Mouse (Mus musculus) heart, postnatal 10 days (tissue): ENCODE data around the gene Upf2. TPM values are rescaled to one million over a fixed set of nuclear protein-coding genes. Genes with fewer than 3 reads are reported as not detected.
A peak's percentile ranks its signal among the peaks of the same experiment; 100 is the strongest.

Source experiments
- DNase-seq, 2 experiments: peaks; one replicate each; pipeline ENCODE4 v3.0.0; 2021
- intact Hi-C: fragments of 180-260 bp; cut with DNase I; formaldehyde crosslinking; loops from one replicate; pipeline ENCODE4 v1.15.1; 2025
- total RNA-seq, 2 experiments: library from RNA; stranded (reverse); gene quantifications; 2 replicates each; pipeline ENCODE4 v1.2.3; 2021

Upf2 gene
- 10 to 100 TPM; 11.6 to 15.5 TPM for total RNA-seq

DNA sequence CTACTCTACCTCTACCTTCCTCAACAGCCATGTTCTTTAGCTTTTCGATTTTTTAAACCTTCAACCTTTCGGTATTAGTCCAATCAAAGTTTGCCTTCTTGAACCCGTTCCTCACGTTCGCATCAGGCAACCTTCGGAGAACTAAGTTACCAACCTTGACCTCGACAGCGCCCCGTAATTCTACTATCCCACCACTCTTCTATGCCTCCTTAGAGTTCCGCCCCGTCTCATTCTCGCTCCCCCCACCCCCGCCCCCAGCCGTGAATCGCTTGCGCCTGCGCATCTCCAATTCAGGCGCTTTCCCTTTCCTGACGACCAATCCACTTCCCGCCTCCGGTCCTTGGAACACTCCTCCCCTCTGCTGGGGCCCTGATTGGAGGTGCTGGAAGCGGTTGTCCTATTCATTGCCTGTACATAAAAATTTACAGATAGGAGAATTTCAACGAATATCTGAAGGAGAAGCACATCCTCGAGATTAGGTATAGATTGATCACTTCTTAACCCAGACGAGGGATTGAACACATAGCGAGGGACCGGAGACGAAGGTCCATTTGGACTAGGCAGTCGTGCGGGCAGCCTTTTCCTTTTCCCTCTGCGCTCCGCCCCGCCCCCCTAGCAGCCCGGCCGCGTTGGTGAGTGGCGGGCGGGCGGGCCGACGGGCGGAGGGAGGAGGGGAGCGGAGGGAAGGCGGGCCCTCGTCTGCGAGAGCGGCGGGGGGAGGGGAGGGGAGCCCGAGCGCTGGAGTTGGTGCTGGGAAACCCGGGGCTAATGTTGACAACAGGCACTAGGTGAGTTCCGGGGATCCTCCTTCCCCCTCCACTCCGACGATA is at the start of gene Upf2:
Gene Upf2 (plus strand): TSS at position 704 of the 830 bp plus-strand sequence.
- intact Hi-C loops, result loop anchor here (5.0 kb wide), 1 partner anchor 54 kb away; the partner anchor contains the start of gene Sec61a2

DNA sequence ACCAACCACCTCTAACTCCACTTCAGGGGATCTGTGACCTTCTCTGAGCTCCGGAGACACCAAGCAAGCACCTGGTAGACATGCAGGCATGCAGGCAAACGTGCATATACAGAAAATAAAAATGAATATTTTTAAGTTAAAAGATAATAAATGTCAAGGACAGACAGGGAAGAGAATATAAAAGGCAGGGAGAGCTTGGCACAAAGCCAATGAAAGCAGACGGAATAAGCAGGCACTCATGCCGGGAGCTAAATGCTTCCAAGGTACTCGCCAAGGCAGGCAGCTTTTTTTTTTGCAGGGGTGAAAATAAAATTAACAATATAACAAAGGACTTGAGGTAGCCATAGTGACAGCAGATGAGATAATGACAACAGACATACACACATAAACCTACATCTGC is 45.2 kb upstream of the Upf2 start:
- intact Hi-C loops, result no loop called here
- DNase-seq, result peak; percentile 26

More for the DNA sequence above, at the start of gene Upf2:
- DNase-seq, result peak; percentile 95 to 96

- peak; percentile 15 to 53 for DNase-seq
- intact Hi-C loops, result no loop called here
Observed at GRCm38 (mm10) chr2:5906625-5907024, 44.6 kb upstream of the Upf2 start.

- no peak for DNase-seq
- intact Hi-C loops, result no loop called here
Observed at GRCm38 (mm10) chr2:5911282-5911965, 39.8 kb upstream of the Upf2 start.

GRCm38 (mm10) chr2:5922823-5923222 is 28.4 kb upstream of the Upf2 start:
- DNase-seq, result no peak
- intact Hi-C loops, result no loop called here

GRCm38 (mm10) chr2:5923786-5924185 is 27.5 kb upstream of the Upf2 start:
- intact Hi-C loops, result no loop called here
- DNase-seq, result no peak

GRCm38 (mm10) chr2:5927481-5927880 is 23.8 kb upstream of the Upf2 start:
- no peak for DNase-seq
- intact Hi-C loops, result no loop called here

- intact Hi-C loops, result no loop called here
- DNase-seq, result no peak
Observed at GRCm38 (mm10) chr2:5929793-5930192, 21.5 kb upstream of the Upf2 start.

- DNase-seq, result no peak
- intact Hi-C loops, result no loop called here
Observed at GRCm38 (mm10) chr2:5930291-5931054, 20.8 kb upstream of the Upf2 start.

DNA sequence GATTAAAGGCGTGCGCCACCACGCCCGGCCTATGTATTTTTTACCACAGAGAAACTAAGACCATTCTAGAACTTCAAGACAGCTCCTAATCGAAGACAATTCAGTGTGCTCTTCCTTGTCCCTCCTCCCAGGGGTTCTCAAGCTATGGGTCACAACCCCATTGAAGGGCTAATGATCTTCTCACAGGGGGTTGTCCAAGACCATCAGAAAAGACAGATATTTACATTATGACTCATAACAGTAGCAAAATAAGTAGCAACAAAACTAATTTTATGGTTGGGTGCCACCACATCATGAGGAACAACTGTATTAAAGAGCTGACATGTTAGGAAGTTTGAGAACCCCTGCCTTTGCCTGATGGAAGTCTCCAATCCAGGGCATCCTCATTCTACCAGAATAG is 19.3 kb upstream of the Upf2 start:
- DNase-seq, result no peak
- intact Hi-C loops, result no loop called here

- no peak for DNase-seq
- intact Hi-C loops, result no loop called here
Observed at GRCm38 (mm10) chr2:5934936-5935335, 16.3 kb upstream of the Upf2 start.

- intact Hi-C loops, result no loop called here
- DNase-seq, result no peak
Observed at GRCm38 (mm10) chr2:5936068-5936467, 15.2 kb upstream of the Upf2 start.

- intact Hi-C loops, result no loop called here
- no peak for DNase-seq
Observed at GRCm38 (mm10) chr2:5936550-5936949, 14.7 kb upstream of the Upf2 start.

- intact Hi-C loops, result no loop called here
Observed at GRCm38 (mm10) chr2:5939319-5939718, 11.9 kb upstream of the Upf2 start.

DNA sequence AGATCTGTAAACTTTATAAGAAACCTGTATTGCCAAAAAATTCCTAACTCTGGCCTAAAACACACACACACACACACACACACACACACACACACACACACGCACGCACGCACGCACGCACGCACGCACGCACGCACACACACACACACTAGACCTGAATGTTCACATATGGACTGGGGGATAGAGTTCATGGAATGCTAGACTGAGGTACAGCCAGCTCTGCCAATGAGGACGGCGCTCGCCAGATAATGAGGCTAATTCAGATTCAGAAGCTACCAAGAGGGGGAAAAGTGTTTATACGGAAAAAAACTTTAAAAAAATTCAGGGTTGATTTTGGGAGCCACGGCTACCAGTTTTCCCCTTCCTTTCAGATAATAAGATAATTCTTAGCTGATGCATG is 11.4 kb upstream of the Upf2 start:
- intact Hi-C loops, result no loop called here
- no peak for DNase-seq

More at GRCm38 (mm10) chr2:5939319-5939718, 11.9 kb upstream of the Upf2 start:
- DNase-seq, result no peak

DNA sequence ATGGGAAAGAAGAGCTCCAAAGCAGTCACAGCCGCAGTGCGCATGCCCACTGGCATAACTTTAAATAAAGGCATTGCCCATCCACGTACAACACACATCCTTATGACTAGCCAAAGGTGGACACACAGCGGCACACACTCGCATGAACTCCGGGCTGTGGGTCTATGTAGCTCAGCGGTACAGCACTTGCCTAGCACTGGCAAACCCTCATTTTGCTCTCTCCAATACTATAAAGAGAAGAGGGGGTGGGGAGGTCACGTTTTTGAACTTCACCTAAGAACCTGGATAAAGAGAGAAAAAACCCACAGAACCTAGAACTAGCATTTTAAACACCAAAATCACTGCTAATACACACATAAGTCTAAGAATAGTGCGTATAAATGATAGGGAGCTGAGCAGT is 10.3 kb upstream of the Upf2 start:
- no peak for DNase-seq
- intact Hi-C loops, result no loop called here

DNA sequence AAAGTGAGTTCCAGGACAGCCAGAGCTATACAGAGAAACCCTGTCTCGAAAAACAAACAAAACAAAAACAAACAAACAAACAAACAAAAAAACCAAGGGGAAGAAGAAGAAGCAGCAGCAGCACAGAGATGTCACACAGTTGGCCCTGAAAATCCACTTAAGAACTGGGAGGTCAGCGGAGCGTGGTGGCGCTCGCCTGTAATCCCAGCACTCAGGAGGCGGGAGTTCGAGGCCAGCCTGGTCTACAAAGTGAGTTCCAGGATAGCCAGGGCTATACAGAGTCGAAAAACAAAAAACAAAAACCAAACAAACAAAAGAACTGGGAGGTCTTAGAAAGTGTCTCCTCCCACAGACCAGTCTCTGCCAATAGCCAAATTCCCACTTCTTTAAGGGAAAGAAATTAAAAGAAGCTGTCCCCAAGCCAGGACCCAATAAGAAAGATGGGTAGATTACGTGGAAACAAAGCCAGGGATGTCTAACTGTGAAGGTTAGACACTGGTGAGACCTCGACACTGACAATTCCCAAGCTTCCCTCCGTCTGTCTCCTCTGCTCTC is 9.3 kb upstream of the Upf2 start:
- intact Hi-C loops, result no loop called here

GRCm38 (mm10) chr2:5942416-5943032 is 8.7 kb upstream of the Upf2 start, which contains the start of gene Dhtkd1:
Gene Dhtkd1, minus strand, starts transcription at chr2:5942792.
- peak; percentile 64 to 79 for DNase-seq
- intact Hi-C loops, result no loop called here

More for the DNA sequence above, 9.3 kb upstream of the Upf2 start:
- DNase-seq, result no peak

DNA sequence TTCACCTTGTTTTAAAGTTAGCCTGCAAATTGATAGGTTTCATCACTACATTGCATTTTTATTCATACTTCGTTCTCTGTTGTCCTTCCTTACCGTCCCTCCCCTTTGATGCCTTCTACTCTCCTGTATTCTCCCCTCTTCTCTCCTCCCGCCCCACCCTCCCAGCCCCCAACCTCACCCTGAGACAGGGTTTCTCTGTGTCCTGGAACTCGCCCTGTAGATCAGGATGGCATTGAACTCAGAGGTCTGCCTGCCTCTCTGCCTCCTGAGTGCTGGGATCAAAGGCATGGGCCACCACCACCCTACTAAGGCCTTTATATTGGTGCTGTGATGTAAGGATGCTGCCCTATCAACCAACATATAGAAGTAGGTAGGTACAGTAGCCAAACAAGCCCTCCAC is 8.2 kb upstream of the Upf2 start:
- intact Hi-C loops, result no loop called here
- no peak for DNase-seq

DNA sequence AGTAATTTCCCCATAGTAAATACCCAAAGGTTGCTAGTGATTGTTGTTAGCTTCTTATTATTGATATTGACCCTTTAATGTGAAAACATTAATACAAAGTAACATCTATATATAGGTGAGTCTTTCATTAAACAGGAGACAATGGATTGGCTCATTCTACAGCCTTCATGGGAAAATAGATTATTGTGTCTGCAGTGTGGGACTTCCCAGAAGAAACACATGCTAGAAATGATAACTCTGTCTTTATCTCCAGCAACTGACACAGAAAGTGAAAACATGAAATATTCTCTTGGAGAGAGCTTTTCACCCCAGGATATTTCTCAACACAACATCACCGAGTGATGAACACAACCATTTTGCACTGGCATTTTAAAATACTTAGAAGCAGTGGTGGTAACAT is 5.6 kb upstream of the Upf2 start:
- intact Hi-C loops, result no loop called here
- no peak for DNase-seq
